Mouse (Mus musculus): ENCODE data around the gene Gstk1. TPM values are rescaled to one million over a fixed set of nuclear protein-coding genes. Genes with fewer than 3 reads are reported as not detected.

Gstk1 gene
- polyA plus RNA-seq, 2 experiments from 2014 or later, result 4.9 to 7.9 TPM

DNA sequence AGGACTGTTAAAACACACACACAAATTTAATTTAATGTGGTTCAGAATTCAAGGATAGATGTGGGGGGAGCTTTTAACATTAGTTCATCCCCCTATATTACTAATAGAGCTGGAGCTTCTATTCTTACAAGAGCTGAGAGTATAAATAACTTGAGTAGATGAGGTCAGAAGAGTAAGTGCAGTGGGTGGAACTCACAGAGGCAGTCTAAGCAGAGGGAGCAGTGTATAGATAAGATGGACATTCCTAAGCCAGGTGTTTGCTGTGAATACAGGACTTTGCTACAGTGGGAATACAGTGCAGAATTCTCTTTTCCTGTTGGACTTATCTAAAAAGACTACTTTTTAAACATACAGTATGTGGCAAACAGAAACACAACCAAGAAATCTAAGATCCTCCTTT, 25.1 kb downstream of the Gstk1 start:
- no peak for ATAC-seq

DNA sequence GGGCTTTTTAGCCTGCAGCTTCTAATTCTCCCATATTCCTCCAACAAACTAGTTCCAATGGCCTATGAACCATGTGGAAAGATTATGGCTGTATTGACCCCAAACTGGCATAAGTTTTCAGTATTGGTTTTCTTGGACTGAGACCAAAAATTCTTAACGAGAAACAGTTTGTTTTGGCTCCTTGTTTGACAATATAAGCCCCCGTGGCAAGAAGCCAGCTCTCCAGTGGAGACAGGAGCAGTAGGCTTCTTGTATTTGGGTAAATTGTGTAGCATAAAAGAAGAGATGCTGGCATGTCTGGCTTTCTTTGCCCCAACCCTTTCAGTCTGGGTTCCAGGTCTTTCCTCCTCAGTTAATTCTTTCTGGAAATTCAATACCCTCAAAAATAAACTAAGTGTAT, 30.4 kb downstream of the Gstk1 start:
- no peak for ATAC-seq

DNA sequence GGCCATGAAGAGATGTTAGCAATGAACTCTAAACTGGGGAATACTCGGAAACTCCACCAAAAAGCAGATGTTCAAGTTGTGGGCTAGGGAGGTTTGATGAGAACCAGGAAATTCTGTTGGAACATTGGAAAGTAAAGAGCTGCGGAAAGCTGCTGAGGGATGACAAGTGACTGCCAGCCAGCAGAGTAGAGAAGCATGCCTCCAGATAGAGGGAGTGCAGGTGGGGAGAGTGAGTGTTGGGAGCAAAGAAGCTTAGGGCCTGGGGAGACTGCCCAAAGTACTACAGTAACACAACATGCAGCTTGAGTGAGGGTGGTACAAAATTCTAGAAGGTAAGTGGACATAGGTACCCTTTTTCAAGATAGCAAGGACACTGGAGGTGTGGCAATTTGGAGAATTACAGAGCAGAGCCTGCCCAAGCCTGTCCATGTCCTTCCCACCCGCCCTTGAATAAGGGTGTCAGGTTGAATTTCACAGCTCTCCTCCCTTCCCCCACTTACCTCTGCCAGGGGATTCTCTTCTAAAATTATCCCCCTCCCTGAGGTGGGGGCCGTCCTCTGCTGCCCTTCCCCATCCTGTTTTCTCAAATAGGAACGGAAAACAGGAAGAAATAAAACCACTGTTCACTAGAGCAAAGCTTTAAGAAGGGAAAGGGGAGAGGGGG, 37.3 kb downstream of the Gstk1 start:
- ATAC-seq, result no peak

DNA sequence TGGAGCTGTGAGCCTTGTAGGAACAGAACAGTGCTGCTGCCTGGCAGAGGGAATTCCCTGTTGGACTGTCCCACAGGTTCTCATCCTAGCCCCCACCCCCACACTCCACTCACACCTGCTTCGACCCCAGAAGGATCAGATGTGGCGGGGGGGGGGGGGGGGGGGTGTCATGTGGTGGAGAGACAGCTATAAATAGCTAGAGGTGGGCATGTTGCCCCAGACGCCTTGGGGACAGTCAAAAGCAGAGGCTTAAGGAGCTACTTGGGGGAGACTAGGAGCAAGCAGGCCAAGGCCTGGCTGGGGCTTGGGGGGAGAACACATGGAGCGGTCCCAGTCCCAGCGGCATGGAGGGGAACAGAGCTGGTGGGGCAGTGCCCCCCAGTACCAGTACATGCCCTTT, 40.7 kb downstream of the Gstk1 start, which contains the start of gene Clcn1:
Gene Clcn1, plus strand, starts transcription at position 238 of the 400 bp plus-strand sequence.
- no peak for ATAC-seq

DNA sequence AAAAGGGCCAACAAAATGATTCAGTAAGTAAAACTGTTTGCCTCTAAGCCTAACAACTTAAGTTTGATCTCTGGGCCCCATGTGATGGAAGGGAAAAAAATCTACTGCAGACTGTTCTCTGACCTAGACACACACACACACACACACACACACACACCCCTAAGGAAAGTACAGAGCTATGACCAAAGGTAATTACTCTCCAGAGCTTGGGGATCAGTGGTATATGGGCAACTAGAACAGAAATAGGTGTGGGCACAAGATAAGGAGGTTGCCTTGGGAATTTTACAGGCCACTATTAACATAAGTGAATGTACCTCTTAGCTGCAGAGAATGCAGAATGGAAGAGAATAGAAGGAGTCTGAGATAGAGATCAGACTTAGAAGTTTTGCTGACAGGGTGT, 41.8 kb downstream of the Gstk1 start:
- no peak for ATAC-seq

DNA sequence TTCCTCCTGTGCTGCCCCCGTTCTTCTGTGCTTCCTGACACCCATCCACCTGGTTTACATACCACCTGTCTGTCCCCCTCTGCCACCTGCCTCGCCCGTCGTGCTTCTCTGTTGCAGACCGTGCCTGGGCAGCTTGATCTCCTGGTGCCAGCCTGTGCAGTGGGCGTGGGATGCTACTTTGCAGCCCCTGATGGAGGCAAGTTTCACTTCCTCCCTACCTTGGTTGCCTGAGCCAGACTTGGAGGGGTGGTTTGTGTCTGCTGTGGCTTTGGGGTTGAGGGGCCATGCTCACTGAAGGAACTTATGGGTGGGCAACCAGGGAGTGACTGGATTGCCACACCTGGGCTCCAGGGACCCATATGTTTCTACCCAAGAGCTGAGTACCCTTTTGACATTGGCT, 47.6 kb downstream of the Gstk1 start:
- ATAC-seq, result no peak

DNA sequence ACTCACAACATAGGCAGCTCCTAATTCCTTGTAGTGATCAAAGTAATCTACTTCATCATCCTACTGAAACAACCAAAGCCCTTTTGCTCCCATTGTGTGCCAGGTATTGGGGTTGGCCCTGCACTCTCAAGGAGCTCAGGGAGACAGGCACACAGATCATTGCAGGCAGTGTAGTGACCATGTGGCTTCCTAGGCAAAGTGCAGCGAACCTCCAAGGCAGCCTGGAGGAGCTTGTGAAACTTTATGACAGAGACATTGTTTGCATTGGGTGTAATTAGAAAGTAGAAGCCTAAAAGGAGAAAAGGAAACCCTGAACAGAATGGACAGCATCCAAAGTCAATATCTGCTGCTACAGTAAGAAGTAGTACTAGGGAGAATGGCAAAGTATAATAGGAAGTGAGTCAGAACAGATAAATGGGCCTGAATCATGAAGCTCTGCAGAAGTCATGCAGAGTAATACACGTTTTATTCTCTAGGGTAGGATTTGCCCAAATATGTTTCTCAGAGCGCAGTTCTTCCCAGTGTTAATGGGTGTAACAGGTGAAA, 49.9 kb downstream of the Gstk1 start:
- no peak for ATAC-seq

DNA sequence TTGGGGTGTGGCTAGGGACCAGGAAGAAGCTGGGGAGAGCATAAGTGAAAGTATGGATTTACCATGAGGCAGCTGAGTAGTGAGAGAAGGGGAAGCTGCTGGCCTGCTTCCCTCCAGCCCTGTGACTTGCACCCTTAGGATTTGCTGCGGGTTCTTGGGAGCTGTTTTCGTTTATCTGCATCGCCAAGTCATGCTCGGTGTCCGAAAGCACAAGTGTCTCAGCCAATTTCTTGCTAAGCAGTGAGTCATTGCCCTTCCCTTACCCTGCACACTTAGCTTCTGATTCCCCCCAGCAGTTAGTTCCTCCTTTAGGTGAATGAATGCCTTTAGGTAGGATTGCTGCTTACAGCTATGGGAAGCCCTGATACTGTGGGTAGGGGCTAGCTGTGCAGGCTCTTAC, 53.6 kb downstream of the Gstk1 start:
- ATAC-seq, result no peak

Other genes with a start within 250 kb of the Gstk1 start
- gene Sva, start 207.5 kb upstream of the Gstk1 start, polyA plus RNA-seq (2017; shearing (Covaris generic)), result not detected
- gene Tas2r139, start 105.0 kb upstream of the Gstk1 start, polyA plus RNA-seq (2017; shearing (Covaris generic)), result not detected
- gene Tas2r144, start 30.6 kb upstream of the Gstk1 start, polyA plus RNA-seq (2017; shearing (Covaris generic)), result not detected
- not detected for gene Tmem139, start 16.0 kb downstream of the Gstk1 start, polyA plus RNA-seq (2017; shearing (Covaris generic))
- gene Casp2, start 19.1 kb downstream of the Gstk1 start, polyA plus RNA-seq (2017; shearing (Covaris generic)), result 10 to 100 TPM; 46.4 to 72.8 TPM
- gene Clcn1, start 40.8 kb downstream of the Gstk1 start, polyA plus RNA-seq (2017; shearing (Covaris generic)), result not detected
- gene Fam131b, start 78.7 kb downstream of the Gstk1 start, polyA plus RNA-seq (2017; shearing (Covaris generic)), result not detected
- 10 to 100 TPM; 37.2 to 50.6 TPM for gene Zyx, start 103.7 kb downstream of the Gstk1 start, polyA plus RNA-seq (2017; shearing (Covaris generic))
- gene Epha1, start 127.3 kb downstream of the Gstk1 start, polyA plus RNA-seq (2017; shearing (Covaris generic)), result 1 to 10 TPM in 1 of 2 experiments, under 1 TPM in 1; 0.98 to 1.2 TPM
- not detected for gene Tas2r143, start 154.3 kb downstream of the Gstk1 start, polyA plus RNA-seq (2017; shearing (Covaris generic))
- not detected for gene Tas2r135, start 159.5 kb downstream of the Gstk1 start, polyA plus RNA-seq (2017; shearing (Covaris generic))
- not detected for gene Tas2r126, start 188.6 kb downstream of the Gstk1 start, polyA plus RNA-seq (2017; shearing (Covaris generic))
- gene Olfr458, start 219.3 kb downstream of the Gstk1 start, polyA plus RNA-seq (2017; shearing (Covaris generic)), result not detected
- under 1 TPM in 1 of 2 experiments, not detected in 1; 0.42 TPM for gene Olfr457, start 230.4 kb downstream of the Gstk1 start, polyA plus RNA-seq (2017; shearing (Covaris generic))
- not detected for gene Olfr456, start 241.3 kb downstream of the Gstk1 start, polyA plus RNA-seq (2017; shearing (Covaris generic))